In genomic region chr12:74410511-74410910, GRCm38 (mm10) we compare ENCODE assay signal across 20 mouse cellular contexts.
A peak's percentile ranks its signal among the peaks of the same experiment; 100 is the strongest.
DNase-seq lines count a peak whose midpoint lies in the region; ATAC-seq and TF ChIP-seq lines count a peak whose summit lies in the region.
"Had no signal": no experiment of that assay in that cellular context is flagged by ENCODE, and none has a peak within 500 bp of the region (broad histone marks: within the 10 kb centered on the region; RNA-seq: fewer than 3 reads in every experiment).

No protein-coding gene starts in this region.

- H3K36me3 ChIP-seq in heart, embryonic 12.5 days = no peaks in the 10 kb centered on the region
- no peaks in the 10 kb centered on the region for H3K36me3 ChIP-seq in lung, embryonic 14.5 days (ENCODE audit: insufficient read depth)
- H3K36me3 ChIP-seq: heart, embryonic 15.5 days; limb, embryonic 13.5 days; liver, embryonic 13.5 days had no signal

- no peak overlapping the region for H3K9ac ChIP-seq in heart, embryonic 12.5 days
- H3K9ac ChIP-seq in lung, embryonic 14.5 days = no peak overlapping the region
- H3K9ac ChIP-seq: heart, embryonic 15.5 days; limb, embryonic 13.5 days; liver, embryonic 13.5 days had no signal

- H3K4me3 ChIP-seq in heart, embryonic 12.5 days = no peak overlapping the region
- no peak overlapping the region for H3K4me3 ChIP-seq in lung, embryonic 14.5 days (ENCODE audit: low read depth, low read length)
- H3K4me3 ChIP-seq: heart, embryonic 15.5 days; limb, embryonic 13.5 days; liver, embryonic 13.5 days; myocyte had no signal

- TF ChIP-seq CTCF in lung, embryonic 14.5 days (IDR thresholded peaks at IDR 0.05; ENCODE audit: low read depth) = no peak

- no peak overlapping the region for H3K4me2 ChIP-seq in heart, embryonic 12.5 days
- no peak overlapping the region for H3K4me2 ChIP-seq in lung, embryonic 14.5 days
- H3K4me2 ChIP-seq: heart, embryonic 15.5 days; limb, embryonic 13.5 days; liver, embryonic 13.5 days; midbrain, embryonic 11.5 days had no signal

- no peak overlapping the region for H3K27ac ChIP-seq in heart, embryonic 12.5 days (ENCODE audit: poor library complexity, severe bottlenecking)
- no peak overlapping the region for H3K27ac ChIP-seq in lung, embryonic 14.5 days (ENCODE audit: low read depth)
- H3K27ac ChIP-seq: heart, embryonic 15.5 days; limb, embryonic 13.5 days; liver, embryonic 13.5 days; macrophage had no signal

- H3K9me3 ChIP-seq in heart, embryonic 12.5 days (replicated peaks) = no peaks in the 10 kb centered on the region
- no peaks in the 10 kb centered on the region for H3K9me3 ChIP-seq in lung, embryonic 14.5 days (ENCODE audit: low read depth, low read length)
- H3K9me3 ChIP-seq: heart, embryonic 15.5 days; limb, embryonic 13.5 days; liver, embryonic 13.5 days had no signal

- peak; percentile 10 for DNase-seq in heart, postnatal 4 days
- peak; percentile 66 for DNase-seq in lung, embryonic 14.5 days
- no peak for DNase-seq in lung, postnatal 25 days (ENCODE audit: low spot score)
- DNase-seq in right cerebral cortex, postnatal 14 days = peak; percentile 30
- no peak for DNase-seq in right cerebral cortex, adult 18-20 months
- DNase-seq in lung, postnatal 36 days = peak; percentile 3
- DNase-seq: adrenal gland, adult 2 months; gastrocnemius, postnatal 14 days; heart, adult 18-20 months; kidney, adult 2 months; kidney, postnatal 14 days; liver, embryonic 13.5 days; thymus, postnatal 25 days had no signal

- H3K4me1 ChIP-seq in heart, embryonic 12.5 days (replicated peaks) = no peaks in the 10 kb centered on the region
- H3K4me1 ChIP-seq in lung, embryonic 14.5 days (ENCODE audit: insufficient read depth) = no peaks in the 10 kb centered on the region
- H3K4me1 ChIP-seq: heart, embryonic 15.5 days; limb, embryonic 13.5 days; liver, embryonic 13.5 days had no signal

- no peaks in the 10 kb centered on the region for H3K27me3 ChIP-seq in heart, embryonic 12.5 days (replicated peaks)
- H3K27me3 ChIP-seq in lung, embryonic 14.5 days (ENCODE audit: insufficient read depth, low read length) = no peaks in the 10 kb centered on the region
- H3K27me3 ChIP-seq: heart, embryonic 15.5 days; limb, embryonic 13.5 days; liver, embryonic 13.5 days had no signal

- no peak for ATAC-seq in heart, embryonic 12.5 days (ENCODE audit: insufficient number of reproducible peaks, low FRiP score)
- no peak for ATAC-seq in lung, embryonic 14.5 days (ENCODE audit: insufficient read depth)
- ATAC-seq: inflammation-experienced regulatory T-cells, adult 6 months had no signal

- 72% methylated on average over 2 of the region's 2 CpGs for WGBS in heart, embryonic 12.5 days
- 41% methylated on average over 2 of the region's 2 CpGs for WGBS in lung, embryonic 14.5 days

Comparison
In these comparisons a context has a peak if more than half of its experiments do, and no peak if none do; other contexts are left out.
1. DNase-seq: peak in heart, postnatal 4 days (single experiment), lung, embryonic 14.5 days (single experiment), right cerebral cortex, postnatal 14 days (single experiment) and lung, postnatal 36 days (single experiment); none in lung, postnatal 25 days (single experiment) and right cerebral cortex, adult 18-20 months (single experiment).